ENCODE assay signal across 10 mouse cellular contexts in the genomic region with DNA sequence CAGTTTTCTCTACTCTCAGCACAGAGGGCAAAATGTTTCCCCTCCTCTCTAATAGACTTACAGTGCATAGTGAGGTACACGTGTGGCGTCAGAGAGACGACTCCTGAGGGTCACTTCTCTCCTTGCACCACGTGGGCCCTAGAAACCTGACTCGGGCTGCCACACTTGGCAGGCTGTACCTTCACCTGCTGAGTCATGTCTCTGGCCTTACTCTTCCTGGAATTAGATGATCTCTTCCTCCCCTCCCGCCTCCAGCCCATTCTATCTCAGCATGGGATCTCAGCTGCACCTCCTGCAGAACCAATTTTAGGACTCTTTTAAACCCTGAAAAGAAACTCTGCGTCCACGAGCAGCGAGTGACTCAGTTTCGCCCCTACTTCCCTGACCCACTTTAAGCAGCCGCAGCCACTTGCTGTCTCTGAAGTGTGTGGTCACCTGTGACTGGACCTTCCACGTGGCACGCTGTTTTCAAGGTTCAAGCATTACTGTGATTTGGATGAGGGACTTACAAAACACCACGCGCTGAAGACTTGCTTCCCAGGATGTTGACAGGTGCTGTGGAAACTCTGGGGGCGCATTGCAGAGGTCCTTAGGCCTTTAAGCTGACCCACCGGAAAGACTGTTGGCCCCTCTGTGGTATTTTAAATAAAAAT.
DNase-seq lines count a peak whose midpoint lies in the region; ATAC-seq and TF ChIP-seq lines count a peak whose summit lies in the region.
"Had no signal": no experiment of that assay in that cellular context is flagged by ENCODE, and none has a peak within 500 bp of the region (broad histone marks: within the 10 kb centered on the region; RNA-seq: fewer than 3 reads in every experiment).

No protein-coding gene starts in this region.

- peak overlapping the region; percentile 54; the same call in 1 of the 2 replicates for H3K27ac ChIP-seq in olfactory bulb, adult 2 months (ENCODE audit: insufficient read depth, low read depth, low read length)
- H3K27ac ChIP-seq: stomach, postnatal 0 days had no signal

- no peaks in the 10 kb centered on the region for H3K4me1 ChIP-seq in lung, adult 2 months (ENCODE audit: control insufficient read depth, insufficient read depth, low read length)
- peaks cover 14% of the 10 kb centered on the region for H3K4me1 ChIP-seq in olfactory bulb, adult 2 months (ENCODE audit: control insufficient read depth, insufficient read depth, low read length)

- ATAC-seq in megakaryocyte, adult 5-6 weeks (ENCODE audit: poor library complexity, severe bottlenecking), result no peak
- ATAC-seq: intestine, postnatal 0 days had no signal

- TF ChIP-seq CTCF in lung, adult 2 months (IDR thresholded peaks at IDR 0.05; ENCODE audit: insufficient read depth, low read length), result no peak
- no peak for TF ChIP-seq CTCF in olfactory bulb, adult 2 months (IDR thresholded peaks at IDR 0.05; ENCODE audit: insufficient read depth, low read depth, low read length)

- peak; percentile 37 to 56 for DNase-seq in cerebellum, postnatal 25 days
- no peak for DNase-seq in cerebellum, adult 9-11 months
- DNase-seq in lung, postnatal 25 days (ENCODE audit: low spot score), result peak; percentile 11
- no peak for DNase-seq in lung, adult 2 months
- DNase-seq in brain, adult 2 months (ENCODE audit: low read depth, low spot score), result peak; percentile 71
- no peak for DNase-seq in layer of hippocampus, postnatal 14 days (ENCODE audit: low spot score in 2 of 2)

- H3K4me3 ChIP-seq in lung, adult 2 months (replicated peaks; ENCODE audit: extremely low read depth, low read depth, low read length), result no peak overlapping the region
- H3K4me3 ChIP-seq in olfactory bulb, adult 2 months (ENCODE audit: insufficient read depth, low read depth, low read length), result no peak overlapping the region

- 51% methylated on average over 17 of the region's 17 CpGs for WGBS in lung, adult 2 months
- 40% methylated on average over 17 of the region's 17 CpGs for WGBS in olfactory bulb, adult 2 months

- no peak for TF ChIP-seq POLR2A in lung, adult 2 months (IDR thresholded peaks at IDR 0.05; ENCODE audit: borderline replicate concordance, extremely low read depth, low read depth, low read length)
- TF ChIP-seq POLR2A in olfactory bulb, adult 2 months (IDR thresholded peaks at IDR 0.05; ENCODE audit: insufficient read depth, low read depth, low read length), result no peak

Comparison
In these comparisons a context has a peak if more than half of its experiments do, and no peak if none do; other contexts are left out.
1. DNase-seq: peak in cerebellum, postnatal 25 days (2 of 2), lung, postnatal 25 days (single experiment) and brain, adult 2 months (single experiment); none in cerebellum, adult 9-11 months (single experiment), lung, adult 2 months (single experiment) and layer of hippocampus, postnatal 14 days (0 of 2).